Mouse (Mus musculus) lung, embryonic 16.5 days (tissue): ENCODE results near the gene Ankrd35. TPM values are rescaled to one million over a fixed set of nuclear protein-coding genes. Genes with fewer than 3 reads are reported as not detected.
A peak's percentile ranks its signal among the peaks of the same experiment; 100 is the strongest.

Source experiments
- ATAC-seq: fragments of 200-750 bp; cut with Nextera tagmentation; 2 replicates; pipeline ENCODE4 v1.8.0; 2017; ENCODE audit warnings: low read depth, mild to moderate bottlenecking, moderate library complexity
- H3K27ac ChIP-seq: fragments of 300-500 bp; sonication (generic); 2 replicates; pipeline ENCODE4 v1.5.1; 2014; ENCODE audit warnings: mild to moderate bottlenecking, control low read depth, low read length
- H3K27me3 ChIP-seq: fragments of 300-500 bp; sonication (generic); 2 replicates; pipeline ENCODE4 v1.6.1; 2014; ENCODE audit warnings: low read depth, low read length, mixed read lengths; ENCODE audit not compliant: control insufficient read depth, insufficient read depth
- H3K36me3 ChIP-seq: fragments of 300-500 bp; sonication (generic); 2 replicates; pipeline ENCODE4 v1.6.1; 2014; ENCODE audit warnings: low read length; ENCODE audit not compliant: control insufficient read depth, insufficient read depth
- H3K4me1 ChIP-seq: fragments of 300-500 bp; sonication (generic); replicated peaks from 2 replicates; pipeline ENCODE4 v1.6.1; 2014; ENCODE audit warnings: low read length, mixed read lengths; ENCODE audit not compliant: control insufficient read depth, insufficient read depth
- H3K4me2 ChIP-seq: fragments of 300-500 bp; sonication (generic); 2 replicates; pipeline ENCODE4 v1.6.1; 2014; ENCODE audit warnings: low read depth, low read length, control low read depth
- H3K4me3 ChIP-seq: fragments of 300-500 bp; sonication (generic); 2 replicates; pipeline ENCODE4 v1.5.1; 2014; ENCODE audit warnings: mild to moderate bottlenecking, low read length, control low read depth
- H3K9ac ChIP-seq: fragments of 300-500 bp; sonication (generic); 2 replicates; pipeline ENCODE4 v1.6.1; 2014; ENCODE audit warnings: low read length, control low read depth
- H3K9me3 ChIP-seq: fragments of 300-500 bp; sonication (generic); 2 replicates; pipeline ENCODE4 v1.6.1; 2016; ENCODE audit warnings: low read length; ENCODE audit not compliant: control insufficient read depth
- WGBS: fragments of 180-500 bp; shearing (Covaris S2); extraction: QIAGEN DNeasy Blood & Tissue Kit; methylation state at CpG from one replicate; pipeline ENCODE4 v1.1.7; 2014; 5-methylcytosine and 5-hydroxymethylcytosine counted together
- polyA plus RNA-seq: library from polyadenylated mRNA; unstranded; fragments of >200 nt; fragmentation: Nextera tagmentation; extraction: Ambion mirVana; gene quantifications from 2 replicates; pipeline ENCODE4 v1.2.1, GENCODE M21; 2015

Gene Ankrd35
- polyA plus RNA-seq, 1 experiment from 2014 or later: 0.36 TPM

DNA sequence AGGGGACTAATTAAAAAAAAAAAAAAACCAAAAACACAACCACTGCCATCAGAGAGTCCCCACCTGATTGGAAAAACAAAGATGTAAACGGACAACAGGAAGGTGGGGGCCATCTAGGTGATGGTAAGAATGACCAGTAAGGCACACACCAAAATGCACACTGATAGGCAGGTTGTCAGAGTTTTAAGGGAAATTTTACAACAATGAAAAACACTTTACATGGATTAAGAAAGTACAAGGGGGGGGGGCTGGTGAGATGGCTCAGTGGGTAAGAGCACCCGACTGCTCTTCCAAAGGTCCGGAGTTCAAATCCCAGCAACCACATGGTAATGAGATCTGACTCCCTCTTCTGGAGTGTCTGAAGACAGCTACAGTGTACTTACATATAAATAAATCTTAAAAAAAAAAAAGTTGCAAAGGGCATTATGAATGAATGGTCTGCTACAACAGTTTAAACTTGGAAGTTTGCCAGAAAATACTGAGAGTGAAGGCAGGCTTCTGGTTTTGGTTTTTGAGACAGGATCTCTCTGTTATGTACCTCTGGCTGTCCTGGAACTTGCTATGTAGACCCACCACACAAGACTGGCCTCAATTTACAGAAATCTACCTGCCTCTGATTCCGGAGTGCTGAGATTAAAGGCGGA is 1.4 kb upstream of the Ankrd35 start:
- ATAC-seq: no peak
- Histone ChIP-seq H3K27ac (no peak overlapping the region), H3K9me3 (no peaks in the 10 kb centered on the region), H3K36me3 (no peaks in the 10 kb centered on the region), H3K9ac (no peak overlapping the region), H3K4me1 (peaks cover 9% of the 10 kb centered on the region), H3K4me2 (no peak overlapping the region), H3K27me3 (no peaks in the 10 kb centered on the region), H3K4me3 (no peak overlapping the region)
- WGBS: 88% methylated on average over 5 of the region's 5 CpGs

DNA sequence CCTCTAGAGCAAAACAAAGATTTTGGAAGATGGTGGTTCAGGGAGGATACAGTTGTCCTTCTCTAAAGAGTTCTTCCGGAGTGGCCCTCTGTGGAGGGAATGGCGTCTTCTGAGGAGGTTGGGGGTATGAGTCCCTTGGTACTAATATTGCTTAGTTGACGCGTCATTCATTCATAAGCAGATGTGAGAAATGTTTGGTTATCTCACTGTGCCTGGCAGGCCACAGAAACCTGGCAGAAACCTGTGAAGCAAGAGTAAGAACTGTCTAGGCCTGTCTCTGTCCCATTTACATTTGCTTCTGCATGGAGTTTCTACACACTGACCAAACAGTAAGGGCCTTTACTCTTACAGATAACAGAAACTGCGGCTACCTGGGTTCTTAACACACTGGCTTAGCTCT is 1.6 kb downstream of the Ankrd35 start:
- Histone ChIP-seq H3K9ac (no peak overlapping the region), H3K9me3 (no peaks in the 10 kb centered on the region), H3K4me3 (no peak overlapping the region), H3K4me2 (no peak overlapping the region), H3K27me3 (no peaks in the 10 kb centered on the region), H3K27ac (no peak overlapping the region), H3K4me1 (0 out of 2 replicates have a peak, but pooled peaks cover 5% of the 10 kb centered on the region), H3K36me3 (no peaks in the 10 kb centered on the region)
- ATAC-seq: no peak
- 93% methylated on average over 5 of the region's 5 CpGs for whole genome bisulfite sequencing

GRCm38 (mm10) chr3:96673514-96673913 is 3.6 kb downstream of the Ankrd35 start:
- 0 out of 2 replicates have a peak, but pooled peaks cover 5% of the 10 kb centered on the region for H3K4me1 ChIP-seq
- ATAC-seq: no peak
- no peaks in the 10 kb centered on the region for H3K27me3 ChIP-seq
- no peak overlapping the region for H3K4me2 ChIP-seq
- no peaks in the 10 kb centered on the region for H3K9me3 ChIP-seq
- 65% methylated on average over 4 of the region's 4 CpGs for WGBS
- H3K27ac ChIP-seq: no peak overlapping the region
- no peaks in the 10 kb centered on the region for H3K36me3 ChIP-seq
- no peak overlapping the region for H3K4me3 ChIP-seq
- no peak overlapping the region for H3K9ac ChIP-seq

DNA sequence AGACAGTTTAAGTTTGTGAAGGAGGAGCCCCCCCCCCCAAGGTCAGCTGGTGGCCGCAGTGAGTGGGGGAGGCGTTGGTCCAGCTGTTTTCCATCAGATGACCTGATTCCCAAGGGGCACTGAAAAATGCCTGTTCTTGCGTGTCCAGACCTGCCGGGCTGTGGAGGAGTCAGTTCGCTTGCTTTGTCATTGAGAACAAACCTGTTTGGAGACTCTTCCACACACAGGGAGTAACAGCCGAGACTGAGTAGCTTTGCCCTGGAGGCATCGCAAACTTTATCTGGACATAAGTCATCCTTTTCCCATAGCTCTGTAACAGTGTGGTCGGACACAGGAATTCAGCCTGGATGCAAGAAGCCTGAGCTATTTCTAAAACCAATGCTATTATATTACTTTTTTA is 4.5 kb downstream of the Ankrd35 start:
- H3K4me1 ChIP-seq: 0 out of 2 replicates have a peak, but pooled peaks cover 5% of the 10 kb centered on the region
- no peak overlapping the region for H3K4me2 ChIP-seq
- no peaks in the 10 kb centered on the region for H3K36me3 ChIP-seq
- no peaks in the 10 kb centered on the region for H3K27me3 ChIP-seq
- no peaks in the 10 kb centered on the region for H3K9me3 ChIP-seq
- H3K9ac ChIP-seq: no peak overlapping the region
- H3K27ac ChIP-seq: no peak overlapping the region
- 41% methylated on average over 8 of the region's 8 CpGs for WGBS
- ATAC-seq: no peak
- no peak overlapping the region for H3K4me3 ChIP-seq

- no peak overlapping the region for H3K4me3 ChIP-seq
- no peak overlapping the region for H3K9ac ChIP-seq
- H3K36me3 ChIP-seq: no peaks in the 10 kb centered on the region
- 82% methylated on average over 3 of the region's 3 CpGs for WGBS
- H3K27me3 ChIP-seq: no peaks in the 10 kb centered on the region
- H3K4me2 ChIP-seq: no peak overlapping the region
- 0 out of 2 replicates have a peak, but pooled peaks cover 5% of the 10 kb centered on the region for H3K4me1 ChIP-seq
- ATAC-seq: no peak
- no peaks in the 10 kb centered on the region for H3K9me3 ChIP-seq
- no peak overlapping the region for H3K27ac ChIP-seq
These were observed 5.2 kb downstream of the Ankrd35 start for GRCm38 (mm10) chr3:96675171-96675570.

DNA sequence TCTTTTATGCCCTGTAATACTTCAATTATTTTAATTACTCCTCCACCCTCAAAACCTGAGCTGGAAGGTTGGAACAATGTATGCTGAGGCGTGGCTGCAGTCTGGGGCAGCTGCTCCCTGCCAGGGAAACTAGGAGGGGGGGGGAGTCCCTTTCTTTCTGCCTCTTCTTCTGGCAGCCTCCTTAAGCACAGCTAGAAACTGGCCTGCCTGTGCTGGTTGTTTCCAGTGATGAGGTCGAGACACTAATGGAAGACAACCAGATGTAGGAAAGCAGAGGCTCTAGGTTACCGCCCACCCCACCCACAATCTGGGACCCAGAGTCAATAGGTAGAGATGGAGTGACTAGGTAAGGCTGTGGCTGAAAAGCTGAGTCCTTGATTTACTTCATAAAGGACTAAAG is 5.8 kb downstream of the Ankrd35 start:
- Histone ChIP-seq H3K27ac (no peak overlapping the region), H3K36me3 (no peaks in the 10 kb centered on the region), H3K4me1 (no peaks in the 10 kb centered on the region), H3K4me3 (no peak overlapping the region), H3K9me3 (no peaks in the 10 kb centered on the region), H3K27me3 (no peaks in the 10 kb centered on the region), H3K4me2 (no peak overlapping the region), H3K9ac (no peak overlapping the region)
- 65% methylated on average over 3 of the region's 3 CpGs for WGBS
- no peak for ATAC-seq

DNA sequence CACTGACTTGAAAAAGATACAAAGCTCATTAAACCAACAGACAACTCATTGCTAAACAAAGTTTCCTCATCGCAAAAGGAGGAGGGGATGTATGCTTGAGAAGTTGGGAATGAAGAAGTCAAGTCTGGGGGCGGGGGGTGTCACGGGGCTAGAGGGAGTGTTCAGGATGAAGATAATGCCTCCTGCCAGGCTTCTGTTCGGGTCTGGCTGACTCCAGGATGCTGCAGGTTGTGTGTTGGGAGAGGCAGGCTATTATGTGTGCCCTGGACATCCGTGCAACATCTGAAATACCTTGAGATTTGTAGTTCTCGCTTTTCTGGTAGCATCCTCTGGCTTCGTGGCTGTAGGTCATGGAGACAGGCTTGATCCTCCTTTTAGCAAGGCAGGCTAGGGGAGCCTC is 8.5 kb downstream of the Ankrd35 start:
- Histone ChIP-seq H3K27ac (no peak overlapping the region), H3K9me3 (no peaks in the 10 kb centered on the region), H3K9ac (no peak overlapping the region), H3K36me3 (no peaks in the 10 kb centered on the region), H3K4me1 (no peaks in the 10 kb centered on the region), H3K4me2 (no peak overlapping the region), H3K27me3 (no peaks in the 10 kb centered on the region; the same call in 1 of the 2 replicates), H3K4me3 (no peak overlapping the region)
- WGBS: 65% methylated on average over 7 of the region's 7 CpGs
- no peak for ATAC-seq

DNA sequence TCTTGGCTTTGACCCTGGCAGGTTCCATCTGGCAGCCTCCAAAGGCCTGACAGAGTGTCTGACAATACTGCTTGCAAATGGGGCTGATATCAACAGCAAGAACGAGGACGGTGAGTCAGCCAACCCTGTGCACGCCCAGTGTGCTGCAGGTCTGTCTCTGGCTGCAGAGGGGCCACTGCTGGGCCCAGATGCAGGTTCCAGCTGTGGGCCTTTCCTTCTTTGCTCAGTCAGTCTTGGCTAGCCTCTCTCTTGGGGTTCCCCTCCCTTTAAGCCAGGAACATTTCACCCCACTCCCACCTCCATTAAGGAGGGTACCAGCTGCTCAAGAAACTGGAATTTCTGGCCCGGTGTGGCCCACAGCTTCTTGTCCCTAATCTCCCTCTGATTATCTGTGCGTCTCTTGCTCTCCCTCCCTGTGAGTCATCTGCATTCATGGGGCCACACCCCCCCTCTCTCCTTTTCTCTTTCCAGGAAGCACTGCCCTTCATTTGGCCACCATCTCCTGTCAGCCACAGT is 9.3 kb downstream of the Ankrd35 start:
- Histone ChIP-seq H3K27ac (no peak overlapping the region), H3K9me3 (no peaks in the 10 kb centered on the region), H3K9ac (no peak overlapping the region), H3K4me2 (no peak overlapping the region), H3K27me3 (peaks cover 6% of the 10 kb centered on the region), H3K36me3 (no peaks in the 10 kb centered on the region), H3K4me1 (no peaks in the 10 kb centered on the region), H3K4me3 (no peak overlapping the region)
- ATAC-seq: peak; percentile 17; the same call in 1 of the 2 replicates
- WGBS: 23% methylated on average over 5 of the region's 5 CpGs

DNA sequence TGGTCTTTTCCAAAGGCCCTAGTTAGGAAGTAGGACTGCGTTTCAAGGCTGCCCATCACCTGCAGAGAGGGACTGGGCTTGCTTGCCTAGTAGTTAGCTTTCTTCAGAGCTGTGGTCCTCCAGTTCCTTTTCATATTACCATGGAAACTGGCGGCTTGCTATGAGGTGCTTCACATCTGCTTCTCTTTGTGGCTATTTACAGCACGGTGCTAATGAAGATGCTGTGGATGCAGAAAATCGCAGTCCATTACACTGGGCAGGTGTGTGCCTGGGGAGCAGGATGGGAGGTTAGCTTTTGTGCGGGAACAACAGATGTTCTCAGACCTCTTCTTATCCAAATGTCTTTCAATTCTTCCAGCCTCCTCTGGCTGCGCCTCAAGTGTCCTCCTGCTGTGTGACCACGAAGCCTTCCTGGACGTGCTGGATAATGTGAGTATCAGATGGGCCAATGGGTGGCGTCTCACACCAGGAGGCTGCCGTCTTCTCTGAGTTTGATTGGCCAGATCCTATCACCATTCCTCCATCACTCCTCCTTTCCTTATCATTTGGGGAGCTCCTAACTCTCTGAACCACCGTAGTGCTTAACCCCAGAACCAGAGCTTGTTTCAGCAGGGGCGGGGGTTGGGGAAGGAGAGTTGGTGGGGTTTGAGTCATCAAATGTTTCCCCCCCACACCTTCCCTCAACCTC is 10.5 kb downstream of the Ankrd35 start:
- whole genome bisulfite sequencing: 28% methylated on average over 12 of the region's 12 CpGs
- Histone ChIP-seq H3K4me1 (0 out of 2 replicates have a peak, but pooled peaks cover 3% of the 10 kb centered on the region), H3K9me3 (no peaks in the 10 kb centered on the region), H3K27me3 (peaks cover 10% of the 10 kb centered on the region), H3K4me3 (no peak overlapping the region), H3K9ac (no peak overlapping the region), H3K4me2 (no peak overlapping the region), H3K27ac (no peak overlapping the region), H3K36me3 (no peaks in the 10 kb centered on the region)
- no peak for ATAC-seq
